Mouse (Mus musculus): Measurements from ENCODE around the gene Spi1.

GRCm38 (mm10) chr2:91069306-91070000, 12.7 kb upstream of the Spi1 start:
- no peak for TF ChIP-seq CTCF (IDR thresholded peaks at IDR 0.05; ENCODE audit: low read depth)
- TF ChIP-seq EP300 (IDR thresholded peaks at IDR 0.05; ENCODE audit: low read depth): no peak
